Mouse (Mus musculus) megakaryocyte, embryonic 14.5 days (primary cell): ENCODE measurements around the gene Coq6.

Experiments
- FLI1 ChIP-seq: IDR thresholded peaks from 2 replicates; pipeline ENCODE4 v1.6.1; 2012; ENCODE audit warnings: low read length, inconsistent platforms, mixed read lengths
- GATA1 ChIP-seq: IDR thresholded peaks from 3 replicates; pipeline ENCODE4 v1.6.1; 2012; ENCODE audit warnings: mixed read lengths, low read length, inconsistent platforms, borderline replicate concordance

GRCm38 (mm10) chr12:84336963-84337625 is 24.4 kb upstream of the Coq6 start:
- TF ChIP-seq GATA1 (no peak), FLI1 (no peak)
